Mouse (Mus musculus): Measurements from ENCODE around the gene Lmln.
"Not testable (repeated sequence)": the region's sequence is repeated elsewhere in the genome, so short reads cannot be mapped to it uniquely, and the experiment has no call there.

Lmln gene

DNA sequence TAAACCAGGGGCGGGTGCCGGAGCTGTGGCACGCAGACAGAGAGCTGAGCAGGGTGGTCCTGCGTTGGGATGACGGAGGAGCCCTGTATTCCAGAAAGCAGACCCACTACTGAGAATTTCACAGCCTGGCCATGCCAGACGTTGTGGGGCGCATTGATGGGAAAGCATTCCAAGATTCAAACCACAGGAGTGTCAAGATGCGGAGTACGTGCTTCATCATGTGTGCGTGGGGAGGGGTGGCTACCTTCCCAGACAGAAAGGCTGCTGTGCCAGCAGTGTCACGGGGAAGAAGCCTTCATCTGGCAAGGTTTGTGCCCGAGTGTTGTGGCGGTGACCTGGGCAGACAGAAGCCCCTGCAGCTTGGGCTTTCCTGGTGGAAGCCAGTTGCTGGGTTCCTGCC is 70.9 kb downstream of the Lmln start:
- no peak for DNase-seq (ENCODE audit: low read depth, low spot score)

DNA sequence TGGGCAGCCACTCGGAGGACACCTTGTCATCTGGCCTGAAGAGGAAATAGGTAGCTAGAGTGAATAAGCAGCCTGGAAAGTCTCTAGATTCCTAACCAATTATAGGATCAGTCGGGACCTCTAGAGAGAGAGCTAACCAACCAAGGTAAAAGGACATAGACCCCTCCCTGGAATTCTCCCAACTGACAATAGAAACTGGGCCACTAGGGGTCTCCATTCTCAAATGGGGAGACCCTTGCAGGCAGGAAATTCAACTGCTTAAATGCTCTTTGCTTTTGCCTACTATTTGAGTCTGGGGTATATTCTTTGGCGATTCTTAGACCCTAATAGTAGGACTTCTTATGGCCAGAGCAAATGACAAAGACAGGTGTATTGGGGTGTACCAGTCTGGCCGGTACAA is 72.8 kb downstream of the Lmln start:
- no peak for DNase-seq (ENCODE audit: low read depth, low spot score)

DNA sequence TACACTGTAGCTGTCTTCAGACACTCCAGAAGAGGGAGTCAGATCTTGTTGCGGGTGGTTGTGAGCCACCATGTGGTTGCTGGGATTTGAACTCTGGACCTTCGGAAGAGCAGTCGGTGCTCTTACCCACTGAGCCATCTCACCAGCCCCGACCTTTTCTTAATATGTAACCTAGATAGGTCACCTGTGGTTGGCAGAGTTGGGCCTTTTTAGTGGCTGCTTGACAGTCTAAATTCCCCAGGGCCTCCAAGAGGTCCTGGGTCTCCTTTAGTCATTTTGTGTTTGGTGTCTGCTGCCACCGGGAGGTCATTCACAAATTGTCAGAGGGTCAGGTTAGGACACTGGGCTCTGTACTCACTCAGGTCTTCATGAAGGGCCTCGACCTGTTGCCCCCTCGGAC is 76.7 kb downstream of the Lmln start:
- not testable (repeated sequence) for DNase-seq (ENCODE audit: low read depth, low spot score)

DNA sequence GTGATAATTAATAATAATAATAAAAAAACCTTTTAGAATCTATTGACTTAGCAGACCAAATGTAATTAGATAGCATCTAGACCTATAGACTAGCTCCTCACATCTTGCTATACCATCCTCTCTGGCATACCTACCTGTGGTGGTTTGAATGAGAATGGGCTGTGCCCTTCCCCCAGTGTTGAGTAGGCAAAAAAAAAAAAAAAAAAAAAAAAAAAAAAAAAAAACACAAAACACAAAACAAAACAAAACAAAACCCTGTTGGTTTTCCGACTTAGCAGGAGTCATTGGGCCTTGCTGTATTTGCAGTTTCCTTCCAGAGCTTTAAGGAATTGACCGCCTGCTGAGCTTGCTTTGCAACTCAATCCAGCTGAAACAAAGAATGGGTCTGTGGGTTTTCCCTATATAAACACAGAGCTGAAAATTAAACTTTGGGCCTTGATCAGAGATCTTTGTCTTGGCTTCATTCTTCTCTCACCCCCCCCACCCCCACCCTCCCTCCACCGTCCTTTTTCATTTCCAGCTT is 79.5 kb downstream of the Lmln start:
- DNase-seq (ENCODE audit: low read depth, low spot score) = no peak

DNA sequence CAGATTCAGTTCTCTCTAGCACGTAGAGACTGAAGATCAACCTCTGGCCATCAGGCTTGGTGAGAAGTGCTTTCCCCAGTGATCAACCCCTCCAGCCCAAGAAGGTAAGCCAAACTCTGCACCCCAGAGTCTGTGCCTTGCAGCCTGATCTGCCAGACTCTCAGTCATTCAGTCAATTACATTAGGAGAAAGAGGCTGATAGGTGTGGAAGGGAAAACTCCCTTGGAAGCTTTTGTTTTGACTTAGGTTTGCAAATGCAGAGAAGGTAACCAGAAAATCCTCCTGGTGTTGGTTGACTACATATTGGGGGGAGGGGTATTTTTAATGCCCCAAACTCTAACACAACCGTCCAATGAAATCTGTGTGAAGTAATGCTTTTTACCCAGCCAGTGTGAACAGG is 81.1 kb downstream of the Lmln start:
- no peak for DNase-seq (ENCODE audit: low read depth, low spot score)

DNA sequence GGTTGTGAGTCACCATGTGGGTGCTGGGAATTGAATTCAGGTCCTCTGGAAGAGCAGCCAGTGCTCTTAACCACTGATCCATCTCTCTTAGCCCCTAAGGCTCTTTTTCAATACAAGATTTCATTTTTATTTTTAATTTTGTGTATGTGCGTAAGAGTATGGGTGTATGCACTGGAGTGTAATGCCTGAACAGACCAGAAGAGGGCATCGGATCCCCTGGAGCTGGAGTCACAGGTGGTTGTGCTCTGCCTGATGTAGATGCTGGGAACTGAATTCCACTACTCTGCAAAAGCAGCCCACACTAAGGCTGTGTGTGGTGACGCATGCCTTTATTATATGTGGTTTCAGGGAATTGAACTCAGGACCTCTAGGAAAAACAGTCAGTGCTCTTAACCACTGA is 83.9 kb downstream of the Lmln start:
- no peak for DNase-seq (ENCODE audit: low read depth, low spot score)

DNA sequence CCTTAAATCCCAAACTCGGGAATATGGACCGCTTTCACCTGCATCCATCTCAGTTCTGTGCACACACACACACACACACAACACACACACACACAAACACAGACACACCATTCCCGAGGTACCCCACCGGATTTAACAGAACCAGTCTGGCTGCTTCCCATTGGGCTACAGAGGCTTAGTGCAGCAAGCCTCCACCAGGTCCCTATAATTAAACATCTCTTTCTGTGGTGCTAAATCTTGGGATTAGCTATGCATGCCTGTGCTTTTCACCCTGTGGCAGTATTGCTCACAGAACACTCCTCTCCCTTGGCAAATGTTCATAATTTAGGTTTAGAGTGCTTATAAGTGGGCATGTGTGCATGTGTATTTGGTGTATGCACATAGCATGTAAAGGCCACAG is 85.8 kb downstream of the Lmln start:
- DNase-seq (ENCODE audit: low read depth, low spot score) = no peak

DNA sequence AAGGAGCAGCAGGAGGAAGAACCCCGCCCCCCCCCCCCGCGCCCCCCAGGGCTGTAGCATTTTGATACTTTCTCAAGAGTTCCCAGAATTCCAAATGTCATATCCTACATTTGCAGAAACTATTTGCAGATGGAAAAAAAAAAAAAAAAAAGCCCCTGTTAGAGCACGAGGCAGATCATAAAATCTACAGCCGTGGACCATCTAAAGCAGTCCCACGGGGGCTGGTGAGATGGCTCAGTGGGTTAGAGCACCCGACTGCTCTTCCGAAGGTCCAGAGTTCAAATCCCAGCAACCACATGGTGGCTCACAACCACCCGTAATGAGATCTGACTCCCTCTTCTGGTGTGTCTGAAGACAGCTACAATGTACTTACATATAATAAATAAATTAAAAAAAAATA is 88.6 kb downstream of the Lmln start:
- DNase-seq (ENCODE audit: low read depth, low spot score) = not testable (repeated sequence)

DNA sequence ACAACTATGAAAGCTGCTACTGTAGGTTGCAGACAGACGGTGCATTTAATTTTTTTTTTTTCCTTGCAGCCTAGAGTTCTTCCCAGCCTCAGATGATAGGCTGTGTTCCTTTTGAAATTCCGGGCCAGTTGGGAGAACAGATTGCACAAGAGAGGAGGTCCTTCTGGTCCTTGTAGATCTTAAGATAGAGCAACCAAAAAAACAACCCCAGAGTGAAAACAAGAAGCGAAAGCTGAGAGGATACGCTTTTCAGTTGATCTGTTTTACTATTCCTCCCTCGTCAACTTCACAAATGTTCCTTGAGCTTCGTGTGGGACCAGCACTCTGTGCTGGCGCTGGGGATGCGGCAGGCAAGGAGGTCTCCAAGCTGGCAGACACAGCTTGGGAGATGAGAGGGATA is 89.2 kb downstream of the Lmln start:
- no peak for DNase-seq (ENCODE audit: low read depth, low spot score)

DNA sequence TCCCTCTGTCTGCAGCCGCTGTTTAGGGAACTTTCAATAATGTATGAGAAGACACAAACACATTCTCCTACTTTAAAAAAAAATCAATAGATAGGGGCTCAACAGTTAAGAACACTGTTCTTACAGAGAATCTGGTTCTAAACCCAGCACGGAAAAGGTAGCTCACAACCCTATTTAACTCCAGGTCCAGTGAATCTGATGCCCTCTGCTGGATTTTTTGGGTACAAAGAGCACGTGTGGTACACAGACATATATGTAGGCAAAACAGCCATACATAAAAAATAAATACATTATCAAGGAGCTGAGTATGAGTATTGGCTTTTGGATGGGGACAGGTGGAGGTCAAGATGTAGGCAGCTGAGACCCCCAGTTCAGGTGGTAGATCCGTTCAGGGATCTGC is 92.7 kb downstream of the Lmln start:
- peak; percentile 65 for DNase-seq (ENCODE audit: low read depth, low spot score)

DNA sequence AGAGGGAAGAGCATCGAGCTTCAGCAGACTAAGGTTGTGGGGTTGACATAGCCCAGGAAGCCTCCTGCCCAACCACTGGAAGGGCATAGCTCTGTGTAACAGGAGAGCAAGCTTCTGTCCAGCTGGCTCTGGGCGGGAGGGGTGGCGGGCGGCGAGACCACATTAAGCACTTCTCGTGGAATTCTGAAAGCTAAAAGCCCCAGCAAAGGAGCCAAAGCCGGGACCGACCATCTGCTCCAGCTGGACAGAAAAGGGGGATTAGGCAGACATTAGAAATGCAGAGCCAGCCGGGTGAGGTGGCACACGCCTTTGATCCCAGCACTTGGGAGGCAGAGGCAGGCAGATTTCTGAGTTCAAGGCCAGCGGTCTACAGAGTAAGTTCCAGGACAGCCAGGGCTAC is 95.7 kb downstream of the Lmln start:
- DNase-seq (ENCODE audit: low read depth, low spot score) = no peak

DNA sequence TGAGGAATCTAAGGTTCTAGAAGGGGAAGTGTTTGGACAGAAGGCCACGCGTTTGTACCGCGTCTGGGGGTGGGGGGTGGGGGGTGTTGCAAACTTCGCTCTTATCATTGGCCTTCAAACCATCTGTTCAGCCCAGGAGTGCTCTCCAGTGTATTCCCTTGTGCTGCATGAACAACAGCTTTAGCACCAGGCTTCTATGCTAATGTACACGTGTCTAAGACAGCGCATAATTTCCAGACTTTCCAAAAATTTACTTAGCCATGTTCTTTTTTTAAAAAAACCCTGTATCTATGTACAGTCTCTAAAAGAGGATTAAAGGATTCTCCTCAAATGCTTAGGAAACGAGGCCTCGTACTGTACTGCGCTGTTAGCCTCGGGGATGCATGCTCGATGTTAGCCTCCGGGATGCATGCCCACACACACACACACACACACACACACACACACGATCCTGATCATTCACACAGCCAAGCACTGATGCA is 96.3 kb downstream of the Lmln start:
- DNase-seq (ENCODE audit: low read depth, low spot score) = no peak

DNA sequence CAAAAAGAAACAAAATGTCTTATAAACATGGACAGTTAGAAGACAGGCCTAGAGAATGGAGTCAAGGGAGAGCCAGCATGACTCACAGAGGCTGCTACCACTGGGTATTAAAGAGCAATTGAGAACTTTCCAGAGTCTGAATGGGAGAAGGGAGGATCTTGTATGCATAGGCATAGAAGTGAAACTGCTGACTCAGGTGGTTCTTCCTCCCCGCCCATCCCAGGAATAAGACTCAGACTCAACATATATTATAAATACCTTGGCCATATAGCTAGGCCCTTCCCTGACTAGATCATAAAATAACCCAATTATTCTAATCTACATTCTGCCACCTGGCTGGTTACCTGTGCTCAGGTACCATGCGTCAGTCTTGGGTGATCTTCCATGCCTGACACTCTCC is 97.0 kb downstream of the Lmln start:
- no peak for DNase-seq (ENCODE audit: low read depth, low spot score)

DNA sequence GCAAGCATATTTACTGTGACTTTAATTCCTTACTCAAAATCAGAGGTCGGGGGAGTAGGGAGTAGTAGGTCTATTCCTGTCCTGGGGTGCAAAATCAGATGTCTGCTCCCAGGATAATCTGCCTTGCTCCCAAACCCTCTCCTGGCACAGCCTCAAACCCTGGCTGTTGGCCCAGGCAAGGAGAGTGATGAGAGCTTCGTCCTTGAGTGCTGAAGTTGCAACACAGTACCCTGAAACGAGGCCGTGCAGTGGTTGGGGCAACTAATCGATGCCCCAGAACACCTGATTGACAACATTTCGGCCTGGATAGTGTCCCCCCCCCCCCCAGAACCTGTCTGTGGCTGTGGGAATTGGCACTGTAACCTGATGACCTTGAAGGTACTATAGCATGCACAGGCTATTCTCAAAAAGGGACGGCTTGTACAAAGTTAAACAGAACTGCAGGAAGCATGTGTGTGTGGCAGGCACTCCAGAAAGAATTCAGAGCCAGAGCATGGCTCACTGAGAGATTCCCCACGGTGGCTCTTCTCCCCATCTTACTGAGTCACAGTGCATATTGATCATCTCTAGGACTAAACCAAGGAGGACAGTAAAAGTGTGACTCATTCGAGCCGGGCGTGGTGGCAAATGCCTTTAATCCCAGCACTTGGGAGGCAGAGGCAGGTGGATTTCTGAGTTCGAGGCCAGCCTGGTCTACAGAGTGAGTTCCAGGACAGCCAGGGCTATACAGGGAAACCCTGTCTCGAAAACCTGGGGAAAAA is 101.2 kb downstream of the Lmln start:
- no peak for DNase-seq (ENCODE audit: low read depth, low spot score)

DNA sequence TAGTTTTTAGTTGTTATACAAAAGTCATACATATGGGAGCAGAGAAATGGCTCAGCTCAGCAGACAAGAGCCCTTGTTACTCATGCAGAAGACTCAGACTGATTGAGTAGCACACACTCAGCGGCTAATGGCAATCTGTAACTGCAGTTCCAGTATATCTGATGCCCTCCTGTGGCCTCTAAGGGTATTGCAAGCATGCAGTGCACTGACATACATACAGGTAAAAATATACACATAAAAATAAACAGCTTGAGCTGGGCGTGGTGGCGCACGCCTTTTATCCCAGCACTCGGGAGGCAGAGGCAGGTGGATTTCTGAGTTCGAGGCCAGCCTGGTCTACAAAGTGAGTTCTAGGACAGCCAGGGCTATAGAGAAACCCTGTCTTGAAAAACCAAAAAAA is 104.0 kb downstream of the Lmln start:
- DNase-seq (ENCODE audit: low read depth, low spot score) = peak; percentile 66

DNA sequence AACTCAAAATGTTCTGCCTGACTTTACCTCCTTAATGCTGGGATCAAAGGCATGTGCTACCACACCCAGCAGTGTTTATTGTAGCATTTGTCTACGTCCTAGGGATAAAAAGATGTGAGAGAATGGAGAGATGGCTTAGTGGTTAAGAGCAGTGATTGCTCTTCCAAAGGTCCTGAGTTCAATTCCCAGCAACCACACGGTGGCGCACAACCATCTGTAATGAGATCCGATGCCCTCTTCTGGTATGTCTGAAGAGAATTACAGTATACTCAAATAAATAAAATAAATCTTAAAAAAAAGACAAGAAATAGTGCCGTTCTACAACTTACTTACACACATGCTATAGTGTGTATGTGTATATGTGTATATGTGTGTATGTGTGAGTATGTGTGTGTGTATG is 105.2 kb downstream of the Lmln start:
- DNase-seq (ENCODE audit: low read depth, low spot score) = peak; percentile 18

DNA sequence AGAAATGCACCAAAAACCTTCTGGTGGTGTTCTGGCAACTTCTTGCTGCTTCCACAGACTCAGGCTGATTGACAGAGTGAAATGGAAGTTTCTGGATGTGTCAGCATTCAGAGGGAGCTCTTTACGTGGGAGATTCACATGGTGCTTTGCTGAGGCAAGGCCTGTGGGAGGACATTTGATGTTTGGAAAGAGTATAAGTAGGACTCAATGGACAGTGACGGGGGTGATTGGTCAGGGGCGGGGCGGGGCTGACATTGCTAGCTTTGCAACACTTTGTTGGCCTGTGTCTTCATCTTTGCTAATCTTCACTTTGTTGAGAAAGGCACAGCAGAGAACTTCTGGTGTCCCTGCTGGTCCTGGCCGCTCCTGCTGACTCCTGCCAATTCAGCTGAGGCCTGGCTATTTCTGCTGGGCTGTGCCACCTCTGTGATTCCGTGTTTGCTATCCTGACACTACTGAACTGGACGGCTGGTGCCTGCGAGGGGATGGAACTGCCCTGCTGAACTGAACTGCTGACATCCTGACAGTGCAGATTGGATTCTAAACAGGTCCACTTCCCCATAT is 107.2 kb downstream of the Lmln start:
- no peak for DNase-seq (ENCODE audit: low read depth, low spot score)

DNA sequence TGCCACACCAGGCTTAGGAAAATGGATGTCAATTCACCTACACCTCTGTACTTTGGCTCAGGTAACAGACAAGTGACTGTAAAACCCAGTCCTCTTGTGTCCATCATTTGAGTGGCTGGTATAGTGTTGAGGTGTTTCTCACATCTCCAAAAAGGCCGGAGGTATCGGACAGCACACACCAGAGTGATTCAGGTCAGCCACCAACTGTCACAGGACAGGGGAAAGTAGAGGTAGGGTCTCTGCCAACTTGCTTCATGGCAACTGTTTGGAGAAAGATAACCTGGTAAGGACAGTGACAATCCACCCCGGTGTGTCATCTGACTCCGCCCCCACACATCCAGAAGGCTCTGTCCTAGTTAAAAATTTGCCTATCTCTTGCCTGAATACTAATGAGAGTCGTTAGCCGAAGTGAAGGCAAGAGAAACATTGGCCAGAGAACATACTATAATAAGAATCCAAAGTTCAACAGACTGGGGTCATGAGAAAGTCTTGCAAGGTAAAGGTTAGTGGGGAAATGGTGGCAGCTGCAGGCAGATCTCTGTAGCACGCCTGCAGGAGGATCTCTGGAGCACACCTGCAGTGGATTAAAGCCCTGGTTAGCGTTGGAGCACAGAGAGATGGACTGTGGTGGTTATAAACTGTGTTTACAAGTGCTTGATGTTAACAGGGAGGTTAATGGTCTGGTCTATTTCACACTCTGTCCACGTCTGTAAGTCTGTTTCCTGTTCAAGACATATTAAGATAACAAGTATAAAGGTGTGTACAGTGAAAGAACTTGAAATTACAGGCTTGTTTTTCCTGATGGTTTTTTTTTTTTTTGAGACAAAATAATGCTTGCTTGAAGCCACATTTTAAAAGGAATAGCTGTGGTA is 108.6 kb downstream of the Lmln start:
- no peak for DNase-seq (ENCODE audit: low read depth, low spot score)

DNA sequence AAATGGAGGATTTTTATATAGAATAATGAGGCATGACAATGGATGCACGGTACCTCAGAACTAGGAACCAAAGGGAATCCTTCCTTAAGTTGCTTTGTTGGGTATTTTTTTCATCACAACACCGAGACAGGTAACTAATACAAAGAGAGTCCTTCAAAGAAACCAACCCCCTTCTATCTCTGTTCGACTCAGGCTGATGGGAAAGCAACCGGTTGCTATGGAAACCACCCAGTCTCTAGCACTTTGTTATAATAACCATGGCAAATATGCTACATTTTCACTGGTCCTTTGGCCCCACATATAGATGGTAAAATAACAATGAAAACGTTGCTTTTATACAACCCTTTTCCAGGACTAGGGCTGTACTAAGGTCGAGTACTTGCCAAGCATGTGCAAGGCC is 109.5 kb downstream of the Lmln start:
- DNase-seq (ENCODE audit: low read depth, low spot score) = no peak

DNA sequence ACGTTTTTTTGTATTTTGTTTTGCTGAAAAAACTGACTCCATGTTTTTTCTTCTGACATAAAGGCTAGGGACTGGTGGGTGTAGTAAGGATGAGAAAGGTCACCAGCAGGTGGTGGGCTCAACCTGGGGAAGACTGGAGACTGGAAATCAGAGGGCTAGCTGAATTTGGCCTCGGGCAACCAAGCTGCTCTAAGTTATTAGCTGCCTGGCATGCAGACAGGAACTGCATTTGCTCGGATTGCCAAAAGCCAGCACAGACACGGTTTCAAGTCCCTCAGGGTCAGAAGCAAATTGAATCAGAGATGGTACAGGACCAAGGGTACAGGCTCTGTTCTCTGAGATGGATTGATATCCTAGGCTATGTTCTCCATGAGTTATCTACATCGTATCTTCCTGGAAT is 110.8 kb downstream of the Lmln start:
- no peak for DNase-seq (ENCODE audit: low read depth, low spot score)

DNA sequence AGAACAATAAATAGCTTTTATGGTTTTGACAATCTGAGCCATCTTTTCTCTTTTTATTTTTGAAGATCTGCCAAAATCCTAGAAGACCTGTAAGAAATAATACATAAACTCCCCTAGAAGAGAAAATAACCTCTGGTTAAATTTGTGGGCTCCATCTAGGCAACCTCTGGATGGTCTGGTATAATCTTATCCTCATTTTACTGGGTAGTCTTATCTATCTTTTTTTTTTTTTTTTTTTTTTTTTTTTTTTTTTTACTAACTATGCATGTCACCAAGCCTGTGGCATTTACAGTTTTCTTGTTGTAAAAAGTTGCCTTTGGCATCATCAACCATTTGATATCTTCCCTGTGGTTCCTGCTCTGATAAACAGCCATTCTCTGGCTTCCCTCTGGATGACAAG is 112.4 kb downstream of the Lmln start:
- DNase-seq (ENCODE audit: low read depth, low spot score) = no peak

DNA sequence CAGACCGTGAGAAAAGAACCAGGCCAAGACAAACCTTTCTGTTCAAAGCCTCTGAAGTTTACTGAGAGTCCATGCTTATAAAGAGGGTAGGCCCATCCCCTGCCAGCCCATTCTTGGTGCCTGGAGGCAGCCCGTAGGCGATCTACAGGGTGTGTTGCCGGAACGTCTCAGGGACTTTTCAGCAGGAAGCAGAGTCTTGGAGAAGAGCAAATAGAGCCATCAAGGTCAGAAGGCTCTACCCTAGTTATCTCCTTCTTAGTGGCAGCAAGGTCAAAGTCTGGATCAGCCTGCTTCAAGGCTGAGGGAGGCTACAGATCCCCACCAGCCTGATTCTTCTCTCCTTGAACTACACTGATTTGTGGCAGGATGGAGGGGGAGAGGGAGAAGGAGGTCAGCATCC is 114.5 kb downstream of the Lmln start:
- DNase-seq (ENCODE audit: low read depth, low spot score) = not testable (repeated sequence)
